Mouse (Mus musculus): ENCODE measurements at regions not wholly inside any gene's neighbourhood (a gene's known extent, or its start where the extent isn't known, plus 50 kb on each side); places are given as distances from the start of the nearest gene placed in this dataset.

GRCm38 (mm10) chr15:93789762-93790161 is 194.1 kb upstream of the Prickle1 start:
- no peak for DNase-seq (ENCODE audit: low spot score in 2 of 2)

DNA sequence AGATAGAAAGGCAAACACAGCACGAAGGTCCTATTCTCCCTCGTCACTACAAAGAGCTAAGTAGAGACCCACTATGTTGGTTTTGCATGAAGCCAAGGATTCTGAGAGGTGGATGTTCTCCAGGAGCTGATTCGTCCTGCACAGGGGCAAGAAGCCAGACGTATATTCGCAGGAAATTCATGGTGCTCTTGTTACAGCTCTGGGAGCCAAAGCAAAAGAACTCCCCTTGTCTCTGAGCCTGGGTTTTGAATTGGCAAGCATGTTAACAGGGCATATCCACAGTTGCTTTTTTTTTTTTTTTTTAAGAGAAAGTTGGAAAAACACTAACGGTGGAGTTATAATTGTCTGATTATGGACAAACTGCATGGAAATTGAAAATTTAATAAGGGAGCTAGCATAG is 191.7 kb upstream of the Prickle1 start:
- no peak for DNase-seq (ENCODE audit: low spot score in 2 of 2)

DNA sequence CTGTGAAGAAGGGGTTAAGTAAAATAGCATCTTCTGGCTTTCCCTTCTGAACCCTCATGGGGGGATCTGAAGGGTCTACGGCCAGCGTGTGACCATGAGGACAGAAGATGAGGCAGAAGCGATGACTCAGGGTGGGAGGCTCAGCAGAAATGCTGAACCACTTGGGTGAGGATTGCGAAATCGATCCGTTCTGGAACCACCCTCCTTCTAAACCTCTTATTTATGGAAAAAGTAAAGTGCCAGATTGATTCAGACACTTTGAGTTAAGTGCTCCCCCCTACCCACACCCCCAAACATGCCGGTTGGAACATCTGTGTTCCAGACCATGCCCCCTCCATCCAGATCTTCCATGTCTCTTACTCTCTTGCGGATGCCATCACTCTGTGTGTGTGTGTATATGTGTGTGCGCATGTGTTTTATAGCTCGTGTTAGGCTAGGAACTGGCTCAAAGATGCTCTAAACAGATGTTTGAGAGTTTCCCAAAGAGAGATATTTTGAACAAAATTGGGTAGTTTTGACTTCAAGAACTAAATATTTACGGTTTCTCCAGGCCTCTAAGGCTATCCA is 190.2 kb upstream of the Prickle1 start:
- DNase-seq (ENCODE audit: low spot score in 2 of 2): no peak

GRCm38 (mm10) chr15:93783736-93784135 is 188.0 kb upstream of the Prickle1 start:
- DNase-seq (ENCODE audit: low spot score in 2 of 2): no peak

DNA sequence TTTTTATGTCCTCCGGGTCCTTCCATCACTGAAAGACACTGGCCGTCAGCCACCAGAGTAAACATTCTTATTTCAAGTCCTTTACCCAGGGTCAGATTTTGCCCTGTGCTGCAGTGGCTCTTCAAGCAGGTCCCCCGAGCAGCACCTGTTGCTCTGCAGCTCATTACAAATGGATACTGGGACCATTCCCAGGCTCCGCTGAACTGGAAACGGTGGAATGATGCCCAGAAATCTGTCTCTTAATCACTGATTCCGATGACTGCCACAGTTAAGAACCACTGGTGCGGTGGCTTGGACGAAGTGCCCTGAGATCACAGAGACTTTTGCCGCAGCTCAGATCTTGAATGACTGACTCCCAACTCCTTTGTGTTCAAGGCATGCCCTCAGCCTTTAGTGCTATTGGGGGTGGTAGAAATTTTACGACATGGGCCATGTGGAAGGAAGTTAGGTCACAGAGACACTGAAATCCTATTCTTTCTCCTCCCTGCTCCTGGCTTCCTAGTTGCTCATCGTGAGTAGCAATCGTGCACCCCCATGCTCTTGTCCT is 179.6 kb upstream of the Prickle1 start:
- no peak for DNase-seq (ENCODE audit: low spot score in 2 of 2)

DNA sequence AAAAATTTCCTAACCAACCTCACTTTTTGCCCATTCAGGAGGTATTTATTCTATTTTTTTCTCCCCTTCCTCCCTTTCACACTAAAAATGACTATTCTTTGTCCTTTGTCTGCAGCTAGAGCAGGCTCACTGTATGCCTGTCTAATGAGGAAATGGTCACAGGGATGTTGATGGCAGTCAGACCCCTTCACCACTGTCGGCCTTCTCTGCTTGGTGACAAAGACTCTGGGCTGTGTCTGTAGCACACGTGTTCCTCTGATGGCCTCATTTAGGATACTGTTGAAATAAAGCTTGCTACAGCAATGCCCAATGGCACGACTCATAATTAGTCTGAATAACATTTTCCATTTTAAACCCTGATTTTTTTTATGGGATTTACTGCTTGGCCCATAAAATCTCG is 178.6 kb upstream of the Prickle1 start:
- no peak for DNase-seq (ENCODE audit: low spot score in 2 of 2)

DNA sequence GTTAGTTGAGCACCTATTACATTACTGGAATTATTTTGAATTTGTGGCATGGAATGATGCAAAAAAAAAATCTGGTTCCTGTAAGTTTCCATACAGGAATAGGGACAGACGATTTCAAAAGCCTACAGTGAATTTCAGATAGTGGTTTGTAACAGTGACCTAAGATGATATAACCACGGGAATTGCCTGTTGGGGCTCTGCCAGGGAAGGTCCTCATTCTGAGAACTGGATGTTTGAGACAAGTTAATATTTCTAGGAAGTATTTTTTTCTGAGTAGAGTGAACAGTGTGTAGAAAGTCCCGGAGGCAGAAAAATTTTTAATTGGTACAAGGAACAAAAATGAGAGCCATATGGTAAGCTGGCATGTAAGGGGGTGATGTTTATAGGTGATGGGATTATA is 171.3 kb upstream of the Prickle1 start:
- no peak for DNase-seq (ENCODE audit: low spot score in 2 of 2)

GRCm38 (mm10) chr15:93763047-93763446 is 167.4 kb upstream of the Prickle1 start:
- DNase-seq (ENCODE audit: low spot score in 2 of 2): no peak

- no peak for DNase-seq (ENCODE audit: low spot score in 2 of 2)
Measured at GRCm38 (mm10) chr15:93758204-93758836, 162.6 kb upstream of the Prickle1 start.

DNA sequence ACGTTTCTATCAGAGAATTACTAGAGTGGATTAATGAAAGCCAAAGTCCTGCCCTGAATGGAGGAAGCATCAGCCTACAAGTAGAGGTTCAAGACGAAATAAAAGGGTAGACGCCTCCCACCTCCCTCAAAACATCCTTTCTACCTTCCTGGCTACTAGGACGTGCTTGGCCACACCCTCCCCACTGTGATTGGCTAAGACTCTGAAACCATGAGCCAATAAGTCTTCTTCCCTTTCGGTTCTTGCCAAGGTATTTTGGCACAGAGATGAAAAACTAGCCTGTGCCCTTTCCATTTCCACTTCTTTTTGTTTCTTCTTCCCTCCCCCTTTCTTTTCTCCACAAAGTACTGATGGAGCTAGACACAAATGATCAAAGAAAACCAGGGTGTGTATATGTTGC is 160.3 kb upstream of the Prickle1 start:
- DNase-seq (ENCODE audit: low spot score in 2 of 2): no peak

DNA sequence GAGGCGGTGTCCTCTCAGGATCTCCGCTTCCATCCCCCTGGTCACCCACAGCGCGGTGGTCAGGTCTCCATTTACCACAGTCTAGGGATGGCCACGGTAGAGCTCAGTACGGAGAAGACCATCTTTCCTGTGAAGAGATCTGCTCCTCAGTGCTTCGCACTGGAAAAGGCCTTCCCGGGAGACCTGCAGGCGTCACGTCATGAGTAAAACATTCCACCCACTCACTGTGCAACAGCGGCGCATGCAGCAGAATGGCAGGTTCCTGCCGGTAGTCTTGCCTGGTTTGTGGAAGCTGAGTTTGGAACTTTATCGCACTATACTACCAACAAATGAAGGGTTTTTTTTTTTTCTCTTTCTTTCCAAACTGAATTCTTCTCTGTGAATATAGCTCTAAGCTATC is 156.1 kb upstream of the Prickle1 start:
- no peak for DNase-seq (ENCODE audit: low spot score in 2 of 2)

DNA sequence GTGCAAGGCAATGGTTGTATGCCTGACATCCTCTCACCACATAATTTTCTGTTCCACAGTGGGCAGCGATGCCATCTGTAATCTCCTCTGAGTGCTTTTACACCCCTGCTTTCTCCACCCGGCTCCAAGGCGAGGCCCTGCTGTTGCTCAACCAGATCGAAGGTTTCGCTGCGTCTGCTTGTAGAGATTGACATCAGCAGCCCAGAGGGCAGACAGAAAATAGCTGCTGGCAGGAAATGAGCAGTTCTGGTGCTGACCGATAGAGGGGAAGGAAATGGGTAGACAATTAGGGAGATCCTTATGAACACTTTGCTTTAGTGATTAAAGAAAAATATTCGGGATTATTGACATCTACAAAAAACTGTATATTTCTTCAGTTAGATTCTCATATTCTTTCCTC is 155.3 kb upstream of the Prickle1 start:
- peak in 1 of 2 experiments; percentile 20 for DNase-seq (ENCODE audit: low spot score in 2 of 2)

DNA sequence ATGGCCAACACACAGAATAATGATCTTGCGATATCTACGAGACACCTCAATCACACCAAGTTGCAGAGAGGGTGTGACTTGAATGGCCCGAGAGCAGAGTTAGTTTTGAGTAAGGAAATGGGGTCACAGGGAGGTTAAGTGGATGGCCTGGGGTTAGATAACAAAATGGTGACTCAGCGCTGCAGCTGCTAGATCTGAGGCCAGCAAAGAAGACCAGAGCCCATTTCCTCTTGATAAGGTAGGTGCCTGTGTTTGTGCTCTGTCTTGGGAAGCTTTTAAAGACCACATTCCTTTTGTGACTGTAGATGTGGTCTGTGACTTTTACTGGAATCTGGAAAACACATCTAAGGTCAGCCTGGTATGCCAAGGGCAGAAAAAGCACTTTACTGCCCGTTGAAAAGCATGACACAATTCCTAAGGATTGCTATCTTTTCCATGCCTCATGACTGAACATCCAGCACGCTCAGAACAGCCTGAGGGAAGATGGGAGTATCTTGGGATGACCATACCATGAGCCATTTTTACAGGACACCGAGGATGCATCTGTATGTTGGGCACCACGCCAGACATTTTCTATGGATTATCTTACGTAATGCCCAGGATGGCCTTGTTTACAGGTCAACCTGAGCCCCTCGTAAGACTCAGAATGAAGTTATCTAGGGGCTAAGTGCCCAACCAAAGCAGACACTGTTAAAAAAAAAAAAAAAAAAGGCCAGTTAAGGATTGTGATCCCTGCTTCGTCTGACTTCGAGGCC is 148.7 kb upstream of the Prickle1 start:
- no peak for DNase-seq (ENCODE audit: low spot score in 2 of 2)

GRCm38 (mm10) chr15:93733731-93734510 is 138.2 kb upstream of the Prickle1 start:
- no peak for DNase-seq (ENCODE audit: low spot score in 2 of 2)

DNA sequence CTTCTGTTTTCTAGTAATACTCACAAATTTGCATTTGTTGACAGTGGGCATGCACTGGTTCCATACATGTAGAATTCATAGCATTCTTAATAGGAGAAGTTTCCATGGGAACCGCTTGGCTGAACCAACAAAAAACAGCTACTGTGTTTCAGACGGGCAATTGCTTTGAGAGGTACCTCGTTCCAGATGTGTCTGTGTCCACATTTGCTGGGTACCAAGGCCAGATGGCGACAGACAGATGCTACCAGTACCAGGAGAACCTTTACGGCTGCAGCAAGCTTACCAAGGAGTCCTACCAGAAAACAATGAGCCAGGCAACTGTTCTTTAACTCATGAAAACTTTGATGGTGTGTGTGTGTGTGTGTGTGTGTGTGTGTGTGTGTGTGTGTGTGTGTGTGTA is 137.1 kb upstream of the Prickle1 start:
- no peak for DNase-seq (ENCODE audit: low spot score in 2 of 2)

DNA sequence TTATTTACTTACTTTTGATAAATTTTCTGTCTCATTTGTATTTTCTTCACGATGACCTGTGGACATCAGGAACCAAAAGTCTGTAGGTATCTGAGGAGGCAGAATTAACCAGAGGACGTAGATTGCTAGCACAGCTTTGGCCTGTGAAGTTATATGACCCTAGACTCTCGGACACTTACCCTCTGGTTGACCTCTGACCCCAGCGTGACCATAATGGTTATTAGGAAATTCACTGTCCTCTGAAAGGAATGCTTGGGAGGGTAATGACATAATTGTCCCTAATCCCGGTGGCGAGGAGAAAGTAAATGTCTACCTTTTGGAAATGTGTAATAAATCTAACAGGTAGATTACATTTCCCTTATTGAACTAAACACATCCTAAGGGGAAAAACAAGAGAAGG is 135.5 kb upstream of the Prickle1 start:
- DNase-seq (ENCODE audit: low spot score in 2 of 2): no peak

GRCm38 (mm10) chr15:93715443-93715842 is 119.8 kb upstream of the Prickle1 start:
- no peak for DNase-seq (ENCODE audit: low spot score in 2 of 2)

DNA sequence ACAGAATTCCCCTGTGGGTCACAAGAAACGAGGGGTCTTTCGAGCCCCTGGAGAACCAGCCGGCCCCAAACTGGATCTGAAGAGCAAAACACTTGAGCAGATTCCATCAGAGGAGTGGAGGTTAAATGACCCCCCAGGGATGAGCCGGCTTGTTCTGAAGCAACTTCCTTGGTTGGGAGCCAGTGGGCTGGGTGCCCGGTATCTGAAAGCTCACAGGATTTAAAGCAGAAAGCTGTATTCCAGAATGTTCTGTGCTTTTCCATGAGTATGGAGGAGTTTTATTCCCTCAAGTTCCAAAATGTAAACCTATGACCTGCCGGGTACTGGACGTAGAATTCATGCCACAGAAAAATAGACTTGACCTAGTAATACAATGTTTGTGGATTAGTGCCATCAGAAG is 117.7 kb upstream of the Prickle1 start:
- DNase-seq (ENCODE audit: low spot score in 2 of 2): peak in 1 of 2 experiments; percentile 44

GRCm38 (mm10) chr15:93712594-93712993 is 116.9 kb upstream of the Prickle1 start:
- peak in 1 of 2 experiments; percentile 13 for DNase-seq (ENCODE audit: low spot score in 2 of 2)

- DNase-seq (ENCODE audit: low spot score in 2 of 2): no peak
Measured at GRCm38 (mm10) chr15:93711150-93711784, 115.6 kb upstream of the Prickle1 start.

DNA sequence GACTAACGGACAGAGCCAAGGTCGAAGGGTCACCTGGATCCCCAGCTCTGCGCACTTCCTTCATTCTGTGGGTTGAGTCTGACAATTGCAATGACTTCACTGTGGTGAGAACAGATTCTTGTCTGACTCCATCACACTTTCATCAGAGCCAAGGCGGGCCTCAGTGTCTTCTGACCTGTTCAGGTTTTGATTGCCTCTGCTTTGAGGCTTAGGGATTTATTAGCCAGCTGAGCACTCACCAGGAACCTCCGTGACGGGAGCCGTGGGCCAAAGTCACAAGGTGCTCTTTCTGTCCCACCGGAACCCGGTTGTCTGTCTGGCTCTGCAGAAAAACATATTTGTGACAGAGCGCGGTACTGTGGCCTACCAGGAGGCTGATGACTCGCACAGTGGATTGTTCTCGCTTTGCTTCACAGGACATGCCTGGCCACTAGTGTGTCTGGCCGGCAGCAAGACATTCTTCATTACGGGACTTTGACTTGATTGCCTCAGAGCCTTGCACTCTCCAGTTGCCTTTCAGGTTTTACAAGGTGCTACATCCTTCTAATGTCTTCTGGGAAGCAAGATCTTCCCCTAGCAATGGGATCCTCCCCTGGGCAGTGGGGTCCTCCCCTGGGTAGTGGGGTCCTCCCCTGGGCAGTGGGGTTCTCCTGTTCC is 114.9 kb upstream of the Prickle1 start:
- DNase-seq (ENCODE audit: low spot score in 2 of 2): no peak

Measured in spleen, postnatal 10 days (tissue).